Mouse (Mus musculus): ENCODE measurements around the gene Umad1. TPM values are rescaled to one million over a fixed set of nuclear protein-coding genes. Genes with fewer than 3 reads are reported as not detected.

Gene Umad1
- total RNA-seq, 2 experiments from 2014 or later, result 28.5 to 32.0 TPM

DNA sequence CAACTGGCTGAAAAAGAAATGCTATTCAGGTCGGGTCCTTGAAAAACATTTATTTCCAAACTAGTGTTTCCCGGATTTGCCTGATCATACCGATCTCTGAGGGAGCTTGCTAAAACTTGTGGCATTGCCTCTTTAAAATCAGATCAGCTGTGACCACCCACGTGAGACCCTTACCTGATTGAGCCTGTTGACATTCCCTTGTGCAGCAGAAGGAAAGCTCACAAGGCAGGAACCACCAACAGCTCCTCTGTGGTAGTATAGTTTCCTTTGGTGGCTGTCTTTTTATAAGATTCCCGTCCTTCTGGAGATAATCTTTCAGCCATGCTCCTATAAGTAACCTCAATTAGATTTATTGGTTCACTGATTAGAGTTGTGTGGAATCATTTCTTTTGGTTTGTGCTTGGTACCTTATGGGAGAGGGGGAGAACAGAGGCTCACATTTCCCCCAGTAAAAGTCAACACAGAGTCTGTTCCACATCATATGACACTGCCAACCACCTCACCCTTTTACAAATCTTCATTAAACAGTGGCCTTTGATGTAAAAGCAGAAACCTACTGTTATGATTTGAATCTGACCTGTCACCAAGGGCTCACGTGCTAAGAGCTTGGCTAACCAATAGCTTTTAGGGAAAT, 238.3 kb downstream of the Umad1 start:
- no peak for DNase-seq (ENCODE audit: extremely low spot score in 1 of 2, low spot score in 1 of 2)

DNA sequence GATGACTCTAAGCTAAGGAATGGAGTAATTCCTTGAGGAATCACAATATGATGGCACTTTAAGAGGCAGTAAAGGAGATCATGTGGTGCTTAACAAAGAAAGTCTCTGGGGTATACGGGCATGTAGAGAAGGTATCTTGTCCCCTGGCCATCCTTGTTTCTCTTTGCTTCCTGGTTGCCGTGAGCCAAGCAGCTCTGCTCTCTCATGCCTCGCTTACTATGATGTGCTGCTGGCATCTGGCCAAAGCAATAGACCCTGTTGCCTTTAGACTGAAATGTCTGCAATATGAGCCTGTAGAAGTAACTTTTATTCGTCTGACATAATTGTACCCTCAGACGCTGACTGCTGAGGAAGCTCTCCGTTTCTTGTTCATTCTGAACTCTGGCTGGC, 238.8 kb downstream of the Umad1 start:
- DNase-seq (ENCODE audit: extremely low spot score in 1 of 2, low spot score in 1 of 2), result no peak

DNA sequence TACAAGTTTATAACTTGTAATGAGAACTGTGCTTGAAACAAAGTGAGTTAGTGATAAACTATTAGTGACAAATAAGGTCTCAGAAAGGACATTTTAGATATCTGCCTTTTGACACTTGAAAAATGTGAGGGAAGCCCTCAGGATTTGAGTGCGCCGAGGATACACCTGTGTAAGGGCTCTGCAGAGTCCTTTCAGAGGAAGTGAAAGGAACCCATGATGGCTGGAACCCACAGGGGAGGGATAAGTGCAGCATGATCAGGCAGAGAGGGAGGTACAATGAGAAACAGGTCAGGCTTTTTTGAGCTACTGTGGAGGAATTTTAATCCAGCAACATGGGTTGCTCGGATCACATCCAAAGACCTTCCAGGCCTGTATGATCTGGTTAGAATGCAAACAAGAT, 239.9 kb downstream of the Umad1 start:
- DNase-seq (ENCODE audit: extremely low spot score in 1 of 2, low spot score in 1 of 2), result no peak

DNA sequence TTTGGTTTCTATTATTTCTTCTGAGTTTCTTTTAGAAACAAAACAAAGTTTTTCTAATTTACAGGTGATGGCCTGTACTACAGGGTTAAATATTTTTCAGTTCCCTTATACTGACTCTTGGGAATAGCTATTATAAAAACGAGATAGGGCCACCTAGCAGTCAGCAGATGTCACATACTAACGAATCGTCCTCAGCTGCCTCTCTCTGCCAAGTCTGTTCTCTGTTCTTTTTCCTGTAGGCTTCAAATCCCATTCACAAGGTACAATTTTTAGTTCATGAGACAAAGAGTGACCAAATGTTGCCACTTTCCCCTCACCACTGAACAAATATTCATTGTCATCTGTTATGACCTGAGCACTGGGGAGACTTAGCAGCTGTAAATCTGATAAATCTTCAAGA, 244.9 kb downstream of the Umad1 start:
- no peak for DNase-seq (ENCODE audit: extremely low spot score in 1 of 2, low spot score in 1 of 2)

DNA sequence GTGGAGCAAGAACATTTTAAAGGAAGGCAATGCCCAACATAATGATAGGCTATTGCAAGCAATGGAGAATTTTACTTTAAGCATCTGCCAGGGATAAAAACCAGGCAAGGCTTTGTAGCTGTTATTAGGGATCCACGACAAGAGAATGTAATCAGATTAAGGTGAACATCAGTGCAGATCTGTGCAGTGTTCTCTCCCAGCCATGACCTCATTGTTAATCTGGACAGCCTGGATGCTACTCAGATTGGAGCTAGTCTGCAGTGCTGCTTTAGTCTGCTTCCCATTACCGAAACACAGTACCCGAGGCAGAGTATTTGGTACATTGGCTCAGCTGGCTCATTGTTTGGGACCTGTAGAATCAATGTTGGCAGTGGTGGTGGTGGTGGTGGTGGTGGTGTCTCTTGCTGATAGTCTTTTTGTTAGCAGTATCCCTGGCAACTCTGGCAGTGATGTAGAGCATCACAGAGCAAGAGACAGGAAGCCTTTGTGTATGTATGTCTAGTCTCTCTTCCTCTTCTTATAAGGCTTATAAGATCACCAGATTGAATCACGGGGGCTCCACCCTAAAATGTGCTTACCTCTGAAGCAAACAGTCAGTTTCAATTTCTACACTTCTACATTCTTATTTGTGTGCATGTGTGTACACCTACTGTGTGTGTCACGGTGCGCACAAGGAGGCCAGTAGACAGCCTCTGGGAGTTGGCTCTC, 245.6 kb downstream of the Umad1 start:
- no peak for DNase-seq (ENCODE audit: extremely low spot score in 1 of 2, low spot score in 1 of 2)

DNA sequence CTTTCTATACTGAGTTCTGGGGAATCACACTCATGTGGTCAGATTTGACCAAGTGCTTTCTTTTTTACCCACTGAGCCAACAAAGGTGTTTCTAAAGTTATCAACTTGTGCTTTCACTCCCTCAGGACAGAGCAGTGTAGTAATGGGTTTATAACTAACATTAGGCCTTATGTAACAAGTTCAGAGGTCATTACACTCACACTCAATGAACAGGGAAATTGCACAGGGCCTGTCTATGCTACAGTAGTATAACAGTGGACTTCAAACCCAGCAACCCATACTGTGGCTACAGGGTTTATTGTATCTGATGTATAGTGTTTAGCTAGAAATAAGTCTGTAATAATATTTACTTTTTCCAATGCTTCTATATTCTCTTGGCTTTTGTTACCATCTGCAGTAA, 247.5 kb downstream of the Umad1 start:
- DNase-seq (ENCODE audit: extremely low spot score in 1 of 2, low spot score in 1 of 2), result no peak

Other genes with a start within 250 kb of the Umad1 start
- under 1 TPM; 0.30 to 0.75 TPM for gene Col28a1, start 66.7 kb upstream of the Umad1 start, total RNA-seq (2021)
- gene Mios, start 50.1 kb upstream of the Umad1 start, total RNA-seq (2021), result 10 to 100 TPM; 25.2 to 26.5 TPM
- 10 to 100 TPM; 14.0 to 17.5 TPM for gene Rpa3, start 115 bp upstream of the Umad1 start, total RNA-seq (2021)
- gene Gm45062, start 162 bp downstream of the Umad1 start, total RNA-seq (2021), result 1 to 10 TPM; 1.5 to 2.6 TPM